Mouse (Mus musculus) neural tube, embryonic 15.5 days (tissue): ENCODE data around the gene Adamts15. TPM values are rescaled to one million over a fixed set of nuclear protein-coding genes. Genes with fewer than 3 reads are reported as not detected.

ENCODE experiments used
- ATAC-seq: fragments of 200-750 bp; cut with Nextera tagmentation; 2 replicates; pipeline ENCODE4 v1.8.0; 2017; ENCODE audit warnings: mild to moderate bottlenecking, moderate TSS enrichment, moderate library complexity; ENCODE audit not compliant: low FRiP score
- H3K27ac ChIP-seq: fragments of 300-500 bp; sonication (generic); replicated peaks from 2 replicates; pipeline ENCODE4 v1.5.1; 2015; ENCODE audit warnings: mild to moderate bottlenecking, inconsistent platforms
- H3K27me3 ChIP-seq: fragments of 300-500 bp; sonication (generic); replicated peaks from 2 replicates; pipeline ENCODE4 v1.6.1; 2015; ENCODE audit warnings: inconsistent platforms
- H3K36me3 ChIP-seq: fragments of 300-500 bp; sonication (generic); 2 replicates; pipeline ENCODE4 v1.6.1; 2015; ENCODE audit warnings: inconsistent platforms
- H3K4me1 ChIP-seq: fragments of 300-500 bp; sonication (generic); 2 replicates; pipeline ENCODE4 v1.6.1; 2015; ENCODE audit warnings: inconsistent platforms
- H3K4me2 ChIP-seq: fragments of 300-500 bp; sonication (generic); 2 replicates; pipeline ENCODE4 v1.6.1; 2015; ENCODE audit warnings: inconsistent platforms, mild to moderate bottlenecking, moderate library complexity
- H3K4me3 ChIP-seq: fragments of 300-500 bp; sonication (generic); replicated peaks from 2 replicates; pipeline ENCODE4 v1.5.1; 2015; ENCODE audit warnings: mild to moderate bottlenecking, inconsistent platforms
- H3K9ac ChIP-seq: fragments of 300-500 bp; sonication (generic); replicated peaks from 2 replicates; pipeline ENCODE4 v1.6.1; 2015; ENCODE audit warnings: mild to moderate bottlenecking, inconsistent platforms
- H3K9me3 ChIP-seq: fragments of 300-500 bp; sonication (generic); replicated peaks from 2 replicates; pipeline ENCODE4 v1.6.1; 2016; ENCODE audit warnings: inconsistent platforms
- WGBS: fragments of 180-500 bp; shearing (Covaris S2); methylation state at CpG from one replicate; pipeline ENCODE4 v1.1.7; 2015; ENCODE audit warnings: mixed read lengths; 5-methylcytosine and 5-hydroxymethylcytosine counted together
- polyA plus RNA-seq: library from polyadenylated mRNA; unstranded; fragments of >200 nt; fragmentation: Nextera tagmentation; extraction: Ambion mirVana; gene quantifications from 2 replicates; pipeline ENCODE4 v1.2.1, GENCODE M21; 2015

The Adamts15 gene
- 5.8 and 7.0 TPM in 2 replicates for polyA plus RNA-seq

DNA sequence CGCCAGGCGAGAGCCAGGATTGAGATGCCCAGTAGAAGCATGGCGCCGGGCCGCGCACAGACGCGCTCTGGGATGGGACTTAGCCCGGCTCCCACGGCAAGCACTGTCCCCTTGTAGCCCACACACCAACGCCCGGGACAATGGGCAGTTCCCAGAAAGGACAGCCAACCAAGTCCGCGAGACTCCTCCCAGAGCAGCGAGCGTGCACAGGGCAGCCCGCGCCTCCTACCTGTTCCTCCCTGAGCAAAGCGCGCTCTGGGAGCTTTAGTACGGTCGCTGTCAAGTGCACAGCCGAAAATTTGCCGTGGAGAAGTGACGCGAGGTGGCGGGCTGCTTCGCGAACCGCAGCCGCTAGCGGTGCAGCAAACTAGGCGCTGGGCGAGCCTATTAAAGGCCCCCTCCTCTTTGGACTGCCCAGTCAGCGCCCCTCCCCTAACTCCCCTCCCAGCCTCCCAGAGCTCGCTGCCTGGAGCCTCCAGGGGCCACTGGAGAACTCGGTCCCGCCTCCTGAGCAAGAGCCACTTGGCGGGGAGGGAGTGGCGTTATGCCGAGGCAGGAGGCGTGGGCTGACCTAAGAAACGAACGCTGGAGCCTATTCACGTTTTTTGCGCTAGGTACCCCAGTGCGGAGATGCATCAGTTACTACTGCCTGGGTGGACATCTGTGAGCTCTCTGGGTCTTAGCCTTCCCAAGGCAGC lies at the start of gene Adamts15:
Gene Adamts15, minus strand, starts transcription at position 256 of the 698 bp plus-strand sequence.
- Histone ChIP-seq H3K27ac (peak within 1 kb of the TSS; percentile 39; the same call in 1 of the 2 replicates), H3K9me3 (no peaks in the 10 kb centered on the region)

GRCm38 (mm10) chr9:30971967-30972366 lies 49.7 kb upstream of the Adamts15 start:
- Histone ChIP-seq H3K4me3 (no peak overlapping the region), H3K4me1 (no peaks in the 10 kb centered on the region), H3K27ac (no peak overlapping the region), H3K27me3 (no peaks in the 10 kb centered on the region), H3K36me3 (no peaks in the 10 kb centered on the region), H3K9ac (no peak overlapping the region), H3K9me3 (no peaks in the 10 kb centered on the region), H3K4me2 (no peak overlapping the region)
- 71% methylated on average over 4 of the region's 4 CpGs for WGBS
- ATAC-seq = no peak

More for the DNA sequence above, at the start of gene Adamts15:
- H3K4me3 ChIP-seq = peak within 1 kb of the TSS; percentile 65
- peak within 1 kb of the TSS; percentile 65 for H3K9ac ChIP-seq
- H3K4me1 ChIP-seq = peaks cover 42% of the 10 kb centered on the region
- peak; percentile 84 for ATAC-seq
- H3K27me3 ChIP-seq = peaks cover 21% of the 10 kb centered on the region
- WGBS = 0% methylated on average over 45 of the region's 47 CpGs
- peak within 1 kb of the TSS; percentile 94 for H3K4me2 ChIP-seq
- H3K36me3 ChIP-seq = no peaks in the 10 kb centered on the region

- H3K9ac ChIP-seq = no peak overlapping the region
- 60% methylated on average over 3 of the region's 3 CpGs for WGBS
- no peak for ATAC-seq
- H3K9me3 ChIP-seq = no peaks in the 10 kb centered on the region
- no peak overlapping the region for H3K4me3 ChIP-seq
- no peaks in the 10 kb centered on the region for H3K4me1 ChIP-seq
- no peaks in the 10 kb centered on the region for H3K27me3 ChIP-seq
- H3K4me2 ChIP-seq = no peak overlapping the region
- H3K36me3 ChIP-seq = no peaks in the 10 kb centered on the region
- no peak overlapping the region for H3K27ac ChIP-seq
Measured at GRCm38 (mm10) chr9:30970001-30970400, 47.7 kb upstream of the Adamts15 start.

GRCm38 (mm10) chr9:30968130-30968529 lies 45.9 kb upstream of the Adamts15 start:
- no peak overlapping the region for H3K4me3 ChIP-seq
- no peak overlapping the region for H3K9ac ChIP-seq
- WGBS = 80% methylated on average over 6 of the region's 6 CpGs
- H3K4me1 ChIP-seq = no peaks in the 10 kb centered on the region
- no peak for ATAC-seq
- H3K9me3 ChIP-seq = no peaks in the 10 kb centered on the region
- no peak overlapping the region for H3K4me2 ChIP-seq
- H3K27me3 ChIP-seq = no peaks in the 10 kb centered on the region
- H3K27ac ChIP-seq = no peak overlapping the region
- H3K36me3 ChIP-seq = no peaks in the 10 kb centered on the region

DNA sequence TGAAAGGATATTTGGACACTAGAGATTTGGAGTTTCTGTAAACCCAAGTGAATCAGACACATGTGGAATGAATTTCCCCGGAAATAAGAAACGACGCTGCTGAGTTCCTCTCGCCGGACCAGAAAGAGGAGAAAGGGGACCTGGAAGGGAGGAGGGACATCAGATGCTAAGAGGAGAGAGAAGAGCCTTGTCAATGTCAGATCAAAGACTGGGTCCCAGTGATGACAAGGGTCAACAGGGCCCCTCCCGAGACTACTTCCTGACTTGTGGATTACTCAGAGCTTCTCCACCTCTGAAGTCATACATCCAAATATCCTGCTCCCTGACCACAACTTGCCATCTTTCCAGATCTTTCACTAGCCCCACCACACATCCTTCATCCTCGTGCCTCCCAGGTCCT lies 44.6 kb upstream of the Adamts15 start:
- Histone ChIP-seq H3K4me2 (no peak overlapping the region), H3K4me3 (no peak overlapping the region), H3K27ac (no peak overlapping the region), H3K36me3 (no peaks in the 10 kb centered on the region), H3K9ac (no peak overlapping the region), H3K27me3 (no peaks in the 10 kb centered on the region), H3K9me3 (no peaks in the 10 kb centered on the region), H3K4me1 (no peaks in the 10 kb centered on the region)
- 81% methylated on average over 7 of the region's 7 CpGs for WGBS
- ATAC-seq = no peak

DNA sequence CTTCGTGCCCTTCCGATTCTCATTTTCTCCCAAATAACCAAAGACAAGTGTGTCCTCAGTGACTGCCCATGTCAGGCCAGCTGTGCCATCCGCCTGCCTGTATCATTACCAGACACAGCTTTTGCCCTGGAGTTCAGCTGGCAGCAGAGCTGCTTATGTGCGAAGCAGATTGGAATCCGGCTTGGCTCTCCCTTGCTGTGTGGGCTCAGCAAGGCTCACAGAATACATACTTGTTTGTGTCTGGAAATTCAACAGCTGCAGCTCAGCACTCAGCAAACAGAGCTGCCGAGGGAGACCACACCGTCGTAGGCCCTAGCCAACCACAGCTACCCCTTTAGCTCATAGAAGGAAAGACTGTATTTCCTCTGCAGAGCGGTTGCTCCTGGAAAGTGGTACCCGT lies 42.4 kb upstream of the Adamts15 start:
- H3K27me3 ChIP-seq = no peaks in the 10 kb centered on the region
- no peaks in the 10 kb centered on the region for H3K9me3 ChIP-seq
- no peak for ATAC-seq
- H3K9ac ChIP-seq = no peak overlapping the region
- H3K4me2 ChIP-seq = no peak overlapping the region
- WGBS = 66% methylated on average over 10 of the region's 10 CpGs
- H3K36me3 ChIP-seq = no peaks in the 10 kb centered on the region
- peak overlapping the region; percentile 18; the same call in 1 of the 2 replicates for H3K27ac ChIP-seq
- H3K4me1 ChIP-seq = no peaks in the 10 kb centered on the region
- no peak overlapping the region for H3K4me3 ChIP-seq

GRCm38 (mm10) chr9:30963780-30964179 lies 41.5 kb upstream of the Adamts15 start:
- Histone ChIP-seq H3K36me3 (no peaks in the 10 kb centered on the region), H3K4me1 (no peaks in the 10 kb centered on the region), H3K27me3 (no peaks in the 10 kb centered on the region), H3K4me3 (no peak overlapping the region), H3K9ac (no peak overlapping the region), H3K27ac (no peak overlapping the region), H3K9me3 (no peaks in the 10 kb centered on the region), H3K4me2 (no peak overlapping the region)
- ATAC-seq = no peak
- 93% methylated on average over 4 of the region's 4 CpGs for WGBS

GRCm38 (mm10) chr9:30955246-30955645 lies 33.0 kb upstream of the Adamts15 start:
- H3K27me3 ChIP-seq = no peaks in the 10 kb centered on the region
- ATAC-seq = no peak
- H3K9ac ChIP-seq = no peak overlapping the region
- no peak overlapping the region for H3K4me3 ChIP-seq
- 92% methylated on average over 9 of the region's 9 CpGs for WGBS
- no peak overlapping the region for H3K27ac ChIP-seq
- H3K4me2 ChIP-seq = no peak overlapping the region
- no peaks in the 10 kb centered on the region for H3K9me3 ChIP-seq
- H3K36me3 ChIP-seq = no peaks in the 10 kb centered on the region
- 0 out of 2 replicates have a peak, but pooled peaks cover 2% of the 10 kb centered on the region for H3K4me1 ChIP-seq

- Histone ChIP-seq H3K9me3 (no peaks in the 10 kb centered on the region), H3K4me2 (no peak overlapping the region), H3K4me3 (no peak overlapping the region), H3K27me3 (no peaks in the 10 kb centered on the region), H3K4me1 (0 out of 2 replicates have a peak, but pooled peaks cover 4% of the 10 kb centered on the region), H3K9ac (no peak overlapping the region), H3K36me3 (no peaks in the 10 kb centered on the region), H3K27ac (no peak overlapping the region)
- ATAC-seq = no peak
- WGBS = 62% methylated on average over 8 of the region's 8 CpGs
Measured at GRCm38 (mm10) chr9:30953287-30953686, 31.0 kb upstream of the Adamts15 start.

DNA sequence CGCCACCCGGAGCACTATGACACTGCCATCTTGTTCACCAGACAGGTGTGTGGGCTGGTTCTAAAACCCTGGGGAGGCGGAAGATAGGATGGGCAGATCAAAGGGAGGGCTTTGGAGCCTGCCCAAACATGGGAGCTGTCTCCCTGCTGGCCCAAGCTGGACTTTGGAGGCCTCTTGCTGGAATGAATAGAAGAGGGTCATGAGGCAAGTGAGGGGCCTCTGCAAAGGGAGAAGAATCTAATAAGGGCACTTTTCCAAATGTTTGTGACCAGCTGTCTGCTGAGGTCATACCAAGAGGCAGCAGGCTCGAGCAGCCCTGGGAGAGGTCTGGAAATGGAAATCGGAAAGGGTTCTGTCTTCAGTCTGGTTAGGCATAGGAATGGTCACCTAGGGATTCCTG lies 29.2 kb upstream of the Adamts15 start:
- WGBS = 87% methylated on average over 5 of the region's 5 CpGs
- Histone ChIP-seq H3K9me3 (no peaks in the 10 kb centered on the region), H3K4me1 (0 out of 2 replicates have a peak, but pooled peaks cover 4% of the 10 kb centered on the region), H3K27me3 (0 out of 2 replicates have a peak, but pooled peaks cover 3% of the 10 kb centered on the region), H3K27ac (no peak overlapping the region), H3K4me2 (no peak overlapping the region), H3K9ac (no peak overlapping the region), H3K4me3 (no peak overlapping the region), H3K36me3 (no peaks in the 10 kb centered on the region)
- no peak for ATAC-seq

GRCm38 (mm10) chr9:30950592-30950991 lies 28.3 kb upstream of the Adamts15 start:
- no peak overlapping the region for H3K4me2 ChIP-seq
- H3K4me3 ChIP-seq = no peak overlapping the region
- no peaks in the 10 kb centered on the region for H3K9me3 ChIP-seq
- H3K4me1 ChIP-seq = 0 out of 2 replicates have a peak, but pooled peaks cover 4% of the 10 kb centered on the region
- ATAC-seq = no peak
- 71% methylated on average over 4 of the region's 4 CpGs for WGBS
- no peak overlapping the region for H3K27ac ChIP-seq
- H3K36me3 ChIP-seq = no peaks in the 10 kb centered on the region
- H3K27me3 ChIP-seq = peaks cover 5% of the 10 kb centered on the region; the same call in 1 of the 2 replicates
- no peak overlapping the region for H3K9ac ChIP-seq

GRCm38 (mm10) chr9:30949971-30950370 lies 27.7 kb upstream of the Adamts15 start:
- ATAC-seq = no peak
- Histone ChIP-seq H3K4me3 (no peak overlapping the region), H3K4me2 (no peak overlapping the region), H3K36me3 (no peaks in the 10 kb centered on the region), H3K27ac (no peak overlapping the region), H3K27me3 (peaks cover 11% of the 10 kb centered on the region), H3K9ac (no peak overlapping the region), H3K4me1 (0 out of 2 replicates have a peak, but pooled peaks cover 4% of the 10 kb centered on the region), H3K9me3 (no peaks in the 10 kb centered on the region)
- WGBS = 74% methylated on average over 4 of the region's 4 CpGs
